Mouse (Mus musculus) monocyte, adult 2 months (primary cell): ENCODE measurements around the gene Lamc2.

ENCODE experiments used
- DNase-seq, 2 experiments: peaks; one replicate each; pipeline ENCODE4 v3.0.0; 2022; ENCODE audit warnings: low spot score in 2 of 2, low read depth in 1 of 2

Lamc2 gene

GRCm38 (mm10) chr1:153180586-153181289 is 5.5 kb downstream of the Lamc2 start:
- DNase-seq, result no peak

GRCm38 (mm10) chr1:153180160-153180559 is 6.1 kb downstream of the Lamc2 start:
- no peak for DNase-seq

DNA sequence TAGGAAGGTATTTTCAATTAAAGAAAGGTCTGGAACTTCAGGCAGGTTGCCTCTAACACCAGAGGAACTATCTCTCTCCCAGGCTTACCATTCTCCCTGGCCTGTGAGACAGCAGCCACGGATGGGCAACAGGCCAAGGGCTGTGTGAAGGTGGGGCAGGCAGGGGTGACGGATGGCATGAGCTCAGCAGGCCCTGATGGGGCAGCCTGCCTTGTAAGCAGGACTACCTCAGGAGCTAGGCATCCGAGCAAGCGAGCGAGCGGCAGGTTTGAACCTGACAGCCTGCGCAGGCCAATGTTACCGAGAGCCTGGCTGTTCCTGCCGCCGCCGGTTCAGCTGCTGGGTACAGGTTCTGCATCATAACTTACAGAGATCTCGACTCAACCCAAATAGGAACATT is 11.4 kb downstream of the Lamc2 start:
- DNase-seq, result no peak

- no peak for DNase-seq
Observed at GRCm38 (mm10) chr1:153173276-153173675, 13.0 kb downstream of the Lamc2 start.

DNA sequence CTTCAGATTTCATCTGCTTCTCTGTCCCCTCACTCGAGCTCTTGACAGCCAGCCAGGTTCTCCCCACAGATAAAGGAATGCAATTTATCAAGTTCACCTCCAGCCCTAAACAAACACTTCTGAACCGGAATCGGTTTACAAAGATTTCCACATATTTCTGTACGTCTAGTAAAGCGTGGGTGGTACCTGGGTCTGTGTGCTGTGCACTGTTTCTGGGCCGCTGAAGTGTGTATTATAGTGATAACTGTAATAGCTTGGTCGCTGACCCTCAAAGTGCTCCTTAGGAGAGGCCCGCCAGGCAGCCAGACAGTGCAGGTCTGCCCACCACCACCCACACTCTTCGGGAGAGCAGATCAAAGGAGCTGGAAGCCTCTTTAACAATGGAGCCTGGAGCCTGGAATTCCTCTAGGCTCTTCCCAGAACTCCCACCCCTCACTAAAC is 13.9 kb downstream of the Lamc2 start:
- no peak for DNase-seq

DNA sequence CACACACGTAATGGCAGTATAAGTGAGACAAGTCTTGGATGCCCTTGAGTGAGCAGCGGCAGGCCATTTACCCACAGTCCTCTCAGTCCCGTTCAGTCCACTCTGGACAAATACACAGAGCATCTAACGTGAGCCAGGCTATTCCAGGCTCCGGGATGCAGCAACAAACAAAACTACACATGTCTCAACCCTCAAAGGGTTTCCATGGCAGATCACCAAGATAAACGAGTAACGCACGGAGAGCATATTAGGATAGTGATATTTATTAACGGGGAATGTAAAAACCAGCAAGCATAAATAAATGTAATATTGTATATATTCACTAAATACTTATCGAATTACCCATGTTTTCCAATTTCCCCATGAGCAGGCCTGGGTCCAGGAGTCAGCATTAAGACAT is 15.2 kb downstream of the Lamc2 start:
- no peak for DNase-seq

DNA sequence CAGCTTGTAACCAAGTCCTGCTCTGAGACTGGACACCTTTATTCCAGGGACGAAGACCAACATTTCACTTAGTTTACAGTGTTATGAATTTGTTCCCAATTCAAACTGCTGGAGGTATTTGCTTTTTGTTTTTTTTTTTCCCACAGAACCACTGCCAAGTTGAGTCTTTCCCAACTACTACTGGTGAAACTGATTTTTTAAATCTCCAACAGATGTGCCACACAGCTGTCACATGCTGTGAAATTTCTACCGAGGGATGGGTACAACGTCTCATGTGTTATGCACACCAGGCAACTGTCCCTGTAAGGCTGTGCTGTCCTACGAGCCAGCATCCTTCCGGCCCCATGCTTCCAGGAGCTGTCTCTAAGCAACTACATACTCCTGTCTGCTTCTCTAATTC is 18.0 kb downstream of the Lamc2 start:
- DNase-seq, result no peak

GRCm38 (mm10) chr1:153163831-153164230 is 22.4 kb downstream of the Lamc2 start:
- DNase-seq, result no peak

DNA sequence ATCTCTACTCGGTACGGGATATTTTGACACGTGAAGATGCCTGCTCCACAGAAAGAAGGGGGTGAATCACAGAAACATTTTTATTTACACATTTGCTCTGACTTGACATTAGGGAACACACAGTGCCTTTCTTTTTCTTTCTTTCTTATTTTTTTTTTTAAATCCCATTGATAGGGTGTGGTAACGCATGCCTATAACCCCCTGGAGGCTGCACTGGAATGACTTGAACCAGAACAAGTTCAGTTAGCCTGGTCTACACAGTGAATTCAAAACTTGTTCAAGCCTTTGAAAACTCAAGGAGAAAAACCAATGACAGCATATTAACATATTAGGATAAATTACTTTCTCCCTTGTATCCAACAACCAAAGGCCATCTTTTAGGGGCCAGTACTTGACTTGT is 27.1 kb downstream of the Lamc2 start:
- DNase-seq, result no peak

GRCm38 (mm10) chr1:153157021-153157623 is 29.1 kb downstream of the Lamc2 start:
- no peak for DNase-seq

DNA sequence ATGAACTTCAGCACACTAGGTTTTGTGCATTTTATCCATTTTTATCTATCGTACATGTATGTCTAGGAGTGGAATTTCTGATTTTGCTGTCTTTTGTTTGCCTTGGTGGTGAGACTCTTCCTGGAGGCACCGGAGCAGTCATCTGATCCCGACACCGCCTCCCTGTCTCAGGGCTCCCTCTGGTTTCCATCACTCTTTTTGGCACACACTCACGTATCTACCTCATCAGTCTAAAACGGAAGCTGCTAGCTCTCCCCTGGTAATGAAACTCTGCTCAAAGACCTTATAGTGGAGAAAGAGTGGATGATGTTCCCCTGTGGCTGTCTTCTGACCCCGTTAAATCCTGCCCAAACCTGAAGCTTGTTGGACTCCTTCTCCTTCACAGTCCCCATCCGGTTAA is 30.9 kb downstream of the Lamc2 start:
- no peak for DNase-seq

GRCm38 (mm10) chr1:153153619-153154137 is 32.6 kb downstream of the Lamc2 start:
- no peak for DNase-seq

DNA sequence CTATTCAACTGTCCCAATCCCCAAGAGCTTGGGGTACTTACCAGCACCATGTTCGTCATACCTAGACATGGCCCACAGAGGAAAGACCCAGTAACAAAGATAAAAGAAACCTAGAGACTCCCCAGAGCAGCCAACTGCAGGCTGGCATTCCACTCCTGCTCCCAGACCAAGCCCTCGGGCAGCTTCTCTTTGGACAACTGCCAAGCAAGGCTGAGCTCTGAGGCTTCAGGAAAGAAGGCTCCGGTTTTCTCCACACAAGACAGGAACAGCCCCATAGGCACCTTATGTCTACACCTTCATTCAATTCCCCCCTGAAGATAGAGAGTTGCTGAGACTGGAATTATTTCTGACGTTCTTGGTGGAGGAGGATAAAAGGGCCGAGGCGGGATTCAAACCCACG is 33.7 kb downstream of the Lamc2 start:
- no peak for DNase-seq

- no peak for DNase-seq
Observed at GRCm38 (mm10) chr1:153145791-153146190, 40.5 kb downstream of the Lamc2 start.

- no peak for DNase-seq
Observed at GRCm38 (mm10) chr1:153144021-153144420, 42.2 kb downstream of the Lamc2 start.

- no peak for DNase-seq
Observed at GRCm38 (mm10) chr1:153140747-153141228, 45.5 kb downstream of the Lamc2 start.

- DNase-seq, result no peak
Observed at GRCm38 (mm10) chr1:153140265-153140664, 46.0 kb downstream of the Lamc2 start.

GRCm38 (mm10) chr1:153139635-153140034 is 46.6 kb downstream of the Lamc2 start:
- DNase-seq, result no peak

- no peak for DNase-seq
Observed at GRCm38 (mm10) chr1:153138486-153138885, 47.8 kb downstream of the Lamc2 start.

DNA sequence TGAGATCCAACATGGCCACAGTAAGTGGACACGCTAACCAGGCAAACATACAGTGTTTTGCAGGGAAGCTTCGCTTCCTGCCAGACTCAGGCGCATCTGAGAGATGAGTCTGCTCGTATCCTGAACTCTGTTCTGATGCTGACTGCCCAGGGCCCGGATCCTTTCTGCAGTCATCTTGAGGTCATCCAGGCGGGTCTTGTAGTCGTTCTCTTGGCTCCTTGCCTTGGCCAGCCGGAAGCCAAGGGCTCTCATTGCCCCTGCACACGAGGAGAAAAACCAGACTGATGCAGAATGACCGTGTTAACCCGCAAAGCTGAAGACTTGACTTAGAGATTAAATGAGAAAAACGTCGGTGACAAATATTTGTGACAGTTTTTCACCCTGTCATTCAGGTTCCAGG is 49.6 kb downstream of the Lamc2 start:
- no peak for DNase-seq

- DNase-seq, result no peak
Observed at GRCm38 (mm10) chr1:153133865-153134781, 52.1 kb downstream of the Lamc2 start.
